Mouse (Mus musculus) limb, embryonic 11.5 days (tissue): ENCODE measurements around the gene Zfp697. TPM values are rescaled to one million over a fixed set of nuclear protein-coding genes. Genes with fewer than 3 reads are reported as not detected.

Source experiments
- ATAC-seq: fragments of 200-750 bp; cut with Nextera tagmentation; 2 replicates; pipeline ENCODE4 v1.8.0; 2017; ENCODE audit warnings: low read depth; ENCODE audit not compliant: insufficient number of reproducible peaks, low FRiP score, low TSS enrichment
- DNase-seq: peaks from one replicate; pipeline ENCODE4 v3.0.0-alpha.2; 2015; ENCODE audit warnings: low spot score
- H3K27ac ChIP-seq: fragments of 300-500 bp; sonication (generic); replicated peaks from 2 replicates; pipeline ENCODE4 v1.5.1; 2014; ENCODE audit warnings: low read depth, mild to moderate bottlenecking, low read length
- H3K27me3 ChIP-seq: fragments of 300-500 bp; sonication (generic); 2 replicates; pipeline ENCODE4 v1.6.1; 2014; ENCODE audit warnings: mild to moderate bottlenecking, low read length, mixed read lengths; ENCODE audit not compliant: control insufficient read depth, insufficient read depth
- H3K36me3 ChIP-seq: fragments of 300-500 bp; sonication (generic); 2 replicates; pipeline ENCODE4 v1.6.1; 2014; ENCODE audit warnings: mild to moderate bottlenecking, low read length, moderate library complexity, mixed read lengths; ENCODE audit not compliant: control insufficient read depth, insufficient read depth
- H3K4me1 ChIP-seq: fragments of 300-500 bp; sonication (generic); 2 replicates; pipeline ENCODE4 v1.6.1; 2014; ENCODE audit warnings: low read length, mixed read lengths; ENCODE audit not compliant: control insufficient read depth, insufficient read depth
- H3K4me2 ChIP-seq: fragments of 300-500 bp; sonication (generic); 2 replicates; pipeline ENCODE4 v1.6.1; 2014; ENCODE audit warnings: low read depth, mild to moderate bottlenecking, moderate library complexity; ENCODE audit not compliant: severe bottlenecking
- H3K4me3 ChIP-seq: fragments of 300-500 bp; sonication (generic); 2 replicates; pipeline ENCODE4 v1.5.1; 2014; ENCODE audit warnings: low read depth, low read length
- H3K9ac ChIP-seq: fragments of 300-500 bp; sonication (generic); 2 replicates; pipeline ENCODE4 v1.6.1; 2014; ENCODE audit warnings: mild to moderate bottlenecking, low read length
- H3K9me3 ChIP-seq: fragments of 300-500 bp; sonication (generic); 2 replicates; pipeline ENCODE4 v1.6.1; 2016; ENCODE audit warnings: low read length; ENCODE audit not compliant: control insufficient read depth
- WGBS: fragments of 180-500 bp; shearing (Covaris S2); extraction: QIAGEN DNeasy Blood & Tissue Kit; methylation state at CpG from one replicate; pipeline ENCODE4 v1.1.7; 2014; 5-methylcytosine and 5-hydroxymethylcytosine counted together
- polyA plus RNA-seq: library from polyadenylated mRNA; unstranded; fragments of >200 nt; fragmentation: Nextera tagmentation; extraction: Ambion mirVana; gene quantifications from 2 replicates; pipeline ENCODE4 v1.2.1, GENCODE M21; 2014

Zfp697 gene
- polyA plus RNA-seq, 1 experiment from 2014 or later: 10.4 TPM

DNA sequence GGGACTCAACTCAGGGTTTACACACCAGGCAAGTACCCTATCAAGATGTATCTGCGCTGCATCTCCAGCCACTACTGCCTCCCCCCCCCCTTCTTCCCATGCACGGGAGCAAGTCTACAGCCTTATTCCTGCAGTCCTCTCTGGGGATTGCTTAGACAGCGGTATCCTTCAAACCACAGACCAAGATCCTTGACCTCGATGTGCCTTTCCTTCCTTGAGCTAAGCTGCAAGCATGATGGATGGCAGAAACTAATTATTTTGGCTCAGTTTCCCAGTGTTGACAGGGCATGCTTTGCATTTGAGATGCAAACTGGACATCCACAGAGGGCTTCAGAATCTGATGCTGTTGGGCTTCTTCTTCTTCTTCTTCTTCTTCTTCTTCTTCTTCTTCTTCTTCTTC lies 40.7 kb downstream of the Zfp697 start:
- H3K4me1 ChIP-seq: 0 out of 2 replicates have a peak, but pooled peaks cover 3% of the 10 kb centered on the region
- no peak overlapping the region for H3K4me3 ChIP-seq
- DNase-seq (no peak), ATAC-seq (no peak)
- no peaks in the 10 kb centered on the region for H3K9me3 ChIP-seq
- H3K4me2 ChIP-seq: no peak overlapping the region
- H3K9ac ChIP-seq: no peak overlapping the region
- 93% methylated on average over 4 of the region's 4 CpGs for WGBS
- H3K27me3 ChIP-seq: peaks cover 5% of the 10 kb centered on the region; the same call in 1 of the 2 replicates
- no peaks in the 10 kb centered on the region for H3K36me3 ChIP-seq
- H3K27ac ChIP-seq: no peak overlapping the region

DNA sequence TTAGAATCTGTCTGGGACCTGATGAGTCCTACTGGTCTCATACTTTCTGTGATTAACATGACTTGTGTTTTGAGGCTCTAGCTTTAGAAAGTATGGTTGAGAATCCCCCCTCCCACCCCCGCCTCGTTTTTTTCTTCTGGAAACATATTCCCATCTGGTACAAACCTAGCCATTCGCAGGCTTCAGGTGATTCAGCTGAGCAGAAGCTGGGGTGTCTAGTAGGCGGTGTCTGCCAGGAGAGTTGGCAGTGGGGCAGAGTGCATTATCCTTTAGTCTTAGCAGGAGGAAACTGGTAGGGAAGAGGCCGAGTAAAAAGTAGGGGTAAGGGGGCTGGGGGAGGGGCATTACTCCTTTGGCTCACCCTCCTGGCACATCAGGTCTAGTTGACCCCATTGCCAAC lies 44.5 kb downstream of the Zfp697 start:
- Histone ChIP-seq H3K4me3 (peak overlapping the region; percentile 51; the same call in 1 of the 2 replicates), H3K27ac (no peak overlapping the region), H3K4me1 (peaks cover 7% of the 10 kb centered on the region; the same call in 1 of the 2 replicates), H3K4me2 (peak overlapping the region; percentile 99; the same call in 1 of the 2 replicates), H3K36me3 (no peaks in the 10 kb centered on the region), H3K9ac (no peak overlapping the region), H3K27me3 (peaks cover 23% of the 10 kb centered on the region), H3K9me3 (no peaks in the 10 kb centered on the region)
- no peak for ATAC-seq
- no peak for DNase-seq
- WGBS: 35% methylated on average over 5 of the region's 5 CpGs

DNA sequence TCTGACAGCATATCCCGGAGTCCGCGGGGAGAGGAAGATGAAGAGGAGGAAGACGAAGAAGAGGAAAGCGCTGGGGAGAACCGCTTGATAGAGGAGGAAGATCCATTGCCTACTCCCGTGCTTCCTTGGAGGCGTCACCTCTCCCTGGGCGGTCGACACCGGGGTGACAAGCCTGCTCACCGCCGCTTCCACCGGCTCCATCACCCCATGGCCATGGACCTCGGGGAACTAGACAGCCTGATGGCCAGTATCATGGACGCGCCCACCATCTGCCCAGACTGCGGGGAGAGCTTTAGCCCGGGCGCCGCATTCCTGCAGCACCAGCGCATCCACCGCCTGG lies 45.0 kb downstream of the Zfp697 start:
- Histone ChIP-seq H3K9ac (no peak overlapping the region), H3K27ac (no peak overlapping the region), H3K4me2 (peak overlapping the region; percentile 99), H3K9me3 (no peaks in the 10 kb centered on the region), H3K4me1 (peaks cover 7% of the 10 kb centered on the region; the same call in 1 of the 2 replicates), H3K36me3 (no peaks in the 10 kb centered on the region), H3K4me3 (peak overlapping the region; percentile 51), H3K27me3 (peaks cover 23% of the 10 kb centered on the region)
- DNase-seq (no peak), ATAC-seq (no peak; the same call in 1 of the 2 replicates)
- 2% methylated on average over 23 of the region's 23 CpGs for whole genome bisulfite sequencing

DNA sequence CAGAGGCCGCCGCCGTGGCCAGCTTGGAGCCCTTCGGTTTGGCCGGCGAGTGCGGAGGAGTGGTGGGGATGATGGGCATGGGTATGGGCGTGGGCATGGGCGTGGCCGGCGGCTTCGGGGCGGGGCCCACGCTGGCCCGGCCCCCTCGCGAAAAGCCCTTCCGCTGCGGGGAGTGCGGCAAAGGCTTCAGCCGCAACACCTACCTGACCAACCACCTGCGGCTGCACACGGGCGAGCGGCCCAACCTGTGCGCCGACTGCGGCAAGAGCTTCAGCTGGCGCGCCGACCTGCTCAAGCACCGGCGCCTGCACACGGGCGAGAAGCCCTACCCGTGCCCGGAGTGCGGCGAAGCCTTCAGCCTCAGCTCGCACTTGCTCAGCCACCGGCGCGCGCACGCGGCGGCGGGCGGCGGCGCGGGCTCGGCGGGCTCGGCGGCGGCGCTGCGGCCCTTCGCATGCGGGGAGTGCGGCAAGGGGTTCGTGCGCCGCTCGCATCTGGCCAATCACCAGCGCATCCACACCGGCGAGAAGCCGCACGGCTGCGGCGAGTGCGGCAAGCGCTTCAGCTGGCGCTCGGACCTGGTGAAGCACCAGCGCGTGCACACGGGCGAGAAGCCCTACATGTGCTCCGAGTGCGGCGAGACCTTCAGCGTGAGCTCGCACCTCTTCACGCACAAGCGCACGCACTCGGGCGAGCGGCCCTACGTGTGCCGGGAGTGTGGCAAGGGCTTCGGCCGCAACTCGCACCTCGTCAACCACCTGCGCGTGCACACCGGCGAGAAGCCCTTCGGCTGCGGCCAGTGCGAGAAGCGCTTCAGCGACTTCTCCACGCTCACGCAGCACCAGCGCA lies 45.6 kb downstream of the Zfp697 start:
- DNase-seq (peak; percentile 83), ATAC-seq (peak; percentile 89)
- no peaks in the 10 kb centered on the region for H3K9me3 ChIP-seq
- peak overlapping the region; percentile 62; the same call in 1 of the 2 replicates for H3K9ac ChIP-seq
- H3K4me1 ChIP-seq: peaks cover 7% of the 10 kb centered on the region; the same call in 1 of the 2 replicates
- no peak overlapping the region for H3K27ac ChIP-seq
- peak overlapping the region; percentile 51 for H3K4me3 ChIP-seq
- peak overlapping the region; percentile 99 for H3K4me2 ChIP-seq
- H3K27me3 ChIP-seq: peaks cover 23% of the 10 kb centered on the region
- under 1% methylated on average over 87 of the region's 110 CpGs for WGBS
- no peaks in the 10 kb centered on the region for H3K36me3 ChIP-seq

DNA sequence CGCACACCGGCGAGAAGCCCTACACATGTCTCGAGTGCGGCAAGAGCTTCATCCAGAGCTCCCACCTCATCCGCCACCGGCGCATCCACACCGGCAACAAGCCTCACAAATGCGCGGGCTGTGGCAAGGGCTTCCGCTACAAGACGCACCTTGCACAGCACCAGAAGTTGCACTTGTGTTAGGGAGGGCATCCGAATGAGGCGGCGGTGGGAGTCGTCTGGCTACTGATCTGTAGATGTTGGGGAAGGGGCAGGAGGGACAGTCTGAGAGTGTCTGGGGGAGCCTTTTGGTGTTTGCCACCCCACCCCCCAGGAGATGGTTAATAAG lies 46.2 kb downstream of the Zfp697 start:
- H3K4me1 ChIP-seq: peaks cover 7% of the 10 kb centered on the region; the same call in 1 of the 2 replicates
- no peak for DNase-seq
- 2% methylated on average over 17 of the region's 17 CpGs for WGBS
- H3K9me3 ChIP-seq: no peaks in the 10 kb centered on the region
- H3K36me3 ChIP-seq: no peaks in the 10 kb centered on the region
- peak; percentile 16; the same call in 1 of the 2 replicates for ATAC-seq
- H3K4me2 ChIP-seq: peak overlapping the region; percentile 99
- no peak overlapping the region; the same call in 1 of the 2 replicates for H3K9ac ChIP-seq
- peaks cover 23% of the 10 kb centered on the region for H3K27me3 ChIP-seq
- peak overlapping the region; percentile 51 for H3K4me3 ChIP-seq
- no peak overlapping the region for H3K27ac ChIP-seq

DNA sequence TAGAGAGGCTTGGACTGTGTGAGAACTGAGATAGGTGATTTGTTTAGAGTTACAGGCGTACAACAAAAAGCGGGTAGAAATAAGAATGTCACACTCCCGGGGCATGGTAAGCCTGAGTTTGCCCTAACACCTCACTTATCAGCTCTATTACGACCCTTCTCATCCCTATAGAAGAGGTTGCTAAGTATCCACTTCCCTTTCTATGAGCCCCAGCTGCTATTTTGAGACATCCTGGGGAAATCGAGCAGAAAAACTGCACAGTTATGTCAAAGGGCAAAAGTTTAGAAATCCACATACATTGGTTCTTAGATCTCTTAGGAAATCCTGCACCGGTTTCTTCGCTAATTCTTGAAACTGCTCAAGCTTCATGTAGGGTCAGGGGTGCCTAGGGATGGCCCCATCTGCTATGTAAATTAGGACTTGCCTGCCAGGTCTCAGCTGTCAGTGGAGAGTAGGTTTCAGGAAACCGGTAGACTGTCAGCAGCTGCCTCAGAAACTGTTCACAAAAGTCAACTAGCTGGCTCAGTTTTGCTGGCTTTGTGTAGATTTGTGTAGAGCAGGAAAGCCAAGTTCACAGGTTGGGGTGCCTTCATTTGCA lies 46.8 kb downstream of the Zfp697 start:
- H3K36me3 ChIP-seq: no peaks in the 10 kb centered on the region
- DNase-seq (no peak), ATAC-seq (no peak)
- H3K27ac ChIP-seq: no peak overlapping the region
- 15% methylated on average over 8 of the region's 8 CpGs for WGBS
- H3K9me3 ChIP-seq: no peaks in the 10 kb centered on the region
- no peak overlapping the region for H3K9ac ChIP-seq
- no peak overlapping the region for H3K4me2 ChIP-seq
- H3K4me3 ChIP-seq: no peak overlapping the region
- peaks cover 23% of the 10 kb centered on the region for H3K27me3 ChIP-seq
- H3K4me1 ChIP-seq: peaks cover 7% of the 10 kb centered on the region; the same call in 1 of the 2 replicates

DNA sequence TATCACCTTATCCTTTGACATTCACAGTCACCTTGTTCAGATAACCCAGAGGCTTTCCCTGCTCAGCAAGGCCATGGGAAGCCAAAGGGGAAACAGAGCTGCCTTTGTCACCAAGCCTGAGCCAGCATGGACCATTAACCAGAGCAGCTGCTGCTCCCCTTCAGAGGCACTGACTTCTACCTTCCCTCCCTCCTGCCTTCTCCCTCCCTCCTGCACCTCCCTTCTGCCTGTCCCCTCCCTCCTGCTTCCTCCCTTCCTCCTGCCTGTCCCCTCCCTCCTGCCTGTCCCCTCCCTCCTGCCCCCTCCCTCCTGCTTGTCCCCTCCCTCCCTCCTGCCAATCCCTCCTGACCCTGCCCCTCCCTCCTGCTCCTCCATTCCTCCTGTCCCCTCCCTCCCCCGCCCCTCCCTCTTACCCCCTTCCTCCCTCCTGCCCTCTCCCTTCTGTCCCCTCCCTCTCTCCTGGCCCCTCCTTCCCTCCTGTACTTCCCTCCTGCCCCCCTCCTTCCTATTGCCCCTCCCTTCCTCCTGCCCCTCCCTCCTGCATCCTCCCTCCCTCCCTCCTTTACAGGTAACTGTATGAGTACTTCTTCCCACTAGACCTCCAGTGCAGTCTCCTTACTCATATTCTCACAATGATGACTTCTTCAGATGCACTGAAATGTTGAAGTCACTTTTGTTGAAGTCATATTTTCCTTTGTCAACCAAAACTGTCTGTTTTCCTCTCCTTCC lies 52.0 kb downstream of the Zfp697 start:
- Histone ChIP-seq H3K4me1 (no peaks in the 10 kb centered on the region), H3K4me3 (no peak overlapping the region), H3K27me3 (peaks cover 5% of the 10 kb centered on the region; the same call in 1 of the 2 replicates), H3K36me3 (no peaks in the 10 kb centered on the region), H3K4me2 (no peak overlapping the region), H3K9me3 (no peaks in the 10 kb centered on the region), H3K27ac (no peak overlapping the region), H3K9ac (no peak overlapping the region)
- WGBS: 0% methylated on average over 1 of the region's 1 CpGs
- DNase-seq (peak; percentile 35), ATAC-seq (no peak)

DNA sequence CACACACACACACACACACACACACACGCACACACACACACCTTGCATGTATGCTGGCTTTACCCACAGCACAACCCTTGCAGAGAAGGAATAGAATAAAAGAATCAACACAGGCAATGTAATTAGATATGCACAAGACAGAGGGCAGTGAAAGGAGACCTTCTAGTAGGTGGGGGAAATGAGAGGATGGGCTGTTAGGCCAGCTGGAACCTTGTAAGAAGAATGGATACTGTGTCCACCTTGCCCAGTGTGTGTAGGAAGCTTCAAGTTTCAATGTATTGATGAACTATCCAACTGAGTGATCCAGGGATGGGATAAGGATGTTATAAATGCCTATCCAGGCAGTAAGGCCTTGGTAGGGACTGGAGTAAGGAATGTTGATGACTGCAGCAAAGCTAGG lies 52.8 kb downstream of the Zfp697 start:
- no peaks in the 10 kb centered on the region for H3K4me1 ChIP-seq
- no peak overlapping the region for H3K4me2 ChIP-seq
- ATAC-seq: no peak
- H3K27ac ChIP-seq: no peak overlapping the region
- no peaks in the 10 kb centered on the region for H3K9me3 ChIP-seq
- H3K36me3 ChIP-seq: no peaks in the 10 kb centered on the region
- no peak overlapping the region for H3K9ac ChIP-seq
- no peaks in the 10 kb centered on the region for H3K27me3 ChIP-seq
- 76% methylated on average over 1 of the region's 1 CpGs for WGBS
- H3K4me3 ChIP-seq: no peak overlapping the region
- no peak for DNase-seq
